Mouse (Mus musculus) heart, embryonic 15.5 days (tissue): ENCODE data around the gene Mocs1. TPM values are rescaled to one million over a fixed set of nuclear protein-coding genes. Genes with fewer than 3 reads are reported as not detected.

Experiments
- ATAC-seq: fragments of 200-750 bp; cut with Nextera tagmentation; replicated peaks from 2 replicates; pipeline ENCODE4 v1.8.0; 2017; ENCODE audit warnings: low read depth, moderate TSS enrichment; ENCODE audit not compliant: insufficient number of reproducible peaks, insufficient read depth, low FRiP score
- H3K27ac ChIP-seq: fragments of 300-500 bp; sonication (generic); 2 replicates; pipeline ENCODE4 v1.5.1; 2015; ENCODE audit warnings: mild to moderate bottlenecking, inconsistent platforms
- H3K27me3 ChIP-seq: fragments of 300-500 bp; sonication (generic); 2 replicates; pipeline ENCODE4 v1.6.1; 2015; ENCODE audit warnings: inconsistent platforms
- H3K36me3 ChIP-seq: fragments of 300-500 bp; sonication (generic); 2 replicates; pipeline ENCODE4 v1.6.1; 2015; ENCODE audit warnings: mild to moderate bottlenecking, inconsistent platforms
- H3K4me1 ChIP-seq: fragments of 300-500 bp; sonication (generic); replicated peaks from 2 replicates; pipeline ENCODE4 v1.6.1; 2015; ENCODE audit warnings: inconsistent platforms
- H3K4me2 ChIP-seq: fragments of 300-500 bp; sonication (generic); 2 replicates; pipeline ENCODE4 v1.6.1; 2015; ENCODE audit warnings: inconsistent platforms, mild to moderate bottlenecking, moderate library complexity
- H3K4me3 ChIP-seq: fragments of 300-500 bp; sonication (generic); 2 replicates; pipeline ENCODE4 v1.5.1; 2015; ENCODE audit warnings: mild to moderate bottlenecking, inconsistent platforms
- H3K9ac ChIP-seq: fragments of 300-500 bp; sonication (generic); 2 replicates; pipeline ENCODE4 v1.6.1; 2015; ENCODE audit warnings: mild to moderate bottlenecking, inconsistent platforms
- H3K9me3 ChIP-seq: fragments of 300-500 bp; sonication (generic); replicated peaks from 2 replicates; pipeline ENCODE4 v1.6.1; 2016; ENCODE audit warnings: inconsistent platforms
- WGBS: fragments of 180-500 bp; shearing (Covaris S2); methylation state at CpG from one replicate; pipeline ENCODE4 v1.1.7; 2015; ENCODE audit warnings: mixed read lengths; 5-methylcytosine and 5-hydroxymethylcytosine counted together
- polyA plus RNA-seq: library from polyadenylated mRNA; unstranded; fragments of >200 nt; fragmentation: Nextera tagmentation; extraction: Ambion mirVana; gene quantifications from 2 replicates; pipeline ENCODE4 v1.2.1, GENCODE M21; 2015

Mocs1 gene
- polyA plus RNA-seq, 1 experiment from 2014 or later, result 4.3 TPM

DNA sequence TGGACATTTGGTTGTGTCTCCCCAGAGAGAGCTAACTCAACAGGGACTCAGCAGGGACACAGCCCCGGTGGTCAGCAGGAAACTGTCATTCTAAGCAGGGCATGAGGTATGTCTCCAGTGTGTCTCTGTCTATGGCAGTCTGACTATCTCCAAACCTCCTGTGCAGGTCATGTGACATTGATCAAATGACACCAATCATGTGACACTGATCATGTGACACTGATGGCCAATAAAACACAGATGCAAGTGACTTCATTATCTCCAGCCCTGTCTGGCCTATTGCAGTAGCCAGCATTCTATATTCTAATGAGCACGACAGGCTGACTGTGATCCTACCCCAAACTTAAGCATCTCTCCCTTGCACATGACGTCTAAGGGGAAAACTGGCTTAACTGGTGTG lies 11.9 kb upstream of the Mocs1 start:
- Histone ChIP-seq H3K4me3 (no peak overlapping the region), H3K27ac (no peak overlapping the region), H3K27me3 (no peaks in the 10 kb centered on the region), H3K36me3 (no peaks in the 10 kb centered on the region), H3K4me1 (no peaks in the 10 kb centered on the region), H3K9ac (no peak overlapping the region), H3K4me2 (no peak overlapping the region), H3K9me3 (no peaks in the 10 kb centered on the region)
- no peak for ATAC-seq
- WGBS, result 71% methylated on average over 3 of the region's 3 CpGs

DNA sequence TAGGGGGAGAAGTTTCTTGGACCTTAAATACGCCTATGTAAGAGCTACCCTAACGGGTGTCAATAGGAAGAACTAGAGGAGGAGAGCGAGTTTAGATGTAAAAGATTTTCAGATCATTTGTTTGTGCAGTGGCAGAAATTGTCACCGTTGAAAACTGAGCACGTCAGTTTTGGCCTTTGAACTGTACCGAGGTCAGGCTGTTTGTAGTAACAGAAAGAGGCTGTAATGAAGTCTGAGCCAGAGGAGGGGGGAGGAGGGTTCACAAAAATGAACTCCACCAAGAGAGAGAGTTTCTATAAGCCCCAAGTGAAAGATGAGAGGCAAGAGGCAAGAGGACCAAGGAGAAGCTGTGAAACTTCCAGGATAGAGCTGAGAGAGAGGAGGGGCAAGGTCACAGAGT lies 8.3 kb upstream of the Mocs1 start:
- no peak overlapping the region for H3K4me2 ChIP-seq
- no peaks in the 10 kb centered on the region for H3K4me1 ChIP-seq
- no peaks in the 10 kb centered on the region for H3K9me3 ChIP-seq
- no peaks in the 10 kb centered on the region for H3K36me3 ChIP-seq
- WGBS, result 72% methylated on average over 6 of the region's 6 CpGs
- H3K9ac ChIP-seq, result no peak overlapping the region
- H3K27ac ChIP-seq, result no peak overlapping the region
- no peak for ATAC-seq
- H3K4me3 ChIP-seq, result no peak overlapping the region
- no peaks in the 10 kb centered on the region for H3K27me3 ChIP-seq

DNA sequence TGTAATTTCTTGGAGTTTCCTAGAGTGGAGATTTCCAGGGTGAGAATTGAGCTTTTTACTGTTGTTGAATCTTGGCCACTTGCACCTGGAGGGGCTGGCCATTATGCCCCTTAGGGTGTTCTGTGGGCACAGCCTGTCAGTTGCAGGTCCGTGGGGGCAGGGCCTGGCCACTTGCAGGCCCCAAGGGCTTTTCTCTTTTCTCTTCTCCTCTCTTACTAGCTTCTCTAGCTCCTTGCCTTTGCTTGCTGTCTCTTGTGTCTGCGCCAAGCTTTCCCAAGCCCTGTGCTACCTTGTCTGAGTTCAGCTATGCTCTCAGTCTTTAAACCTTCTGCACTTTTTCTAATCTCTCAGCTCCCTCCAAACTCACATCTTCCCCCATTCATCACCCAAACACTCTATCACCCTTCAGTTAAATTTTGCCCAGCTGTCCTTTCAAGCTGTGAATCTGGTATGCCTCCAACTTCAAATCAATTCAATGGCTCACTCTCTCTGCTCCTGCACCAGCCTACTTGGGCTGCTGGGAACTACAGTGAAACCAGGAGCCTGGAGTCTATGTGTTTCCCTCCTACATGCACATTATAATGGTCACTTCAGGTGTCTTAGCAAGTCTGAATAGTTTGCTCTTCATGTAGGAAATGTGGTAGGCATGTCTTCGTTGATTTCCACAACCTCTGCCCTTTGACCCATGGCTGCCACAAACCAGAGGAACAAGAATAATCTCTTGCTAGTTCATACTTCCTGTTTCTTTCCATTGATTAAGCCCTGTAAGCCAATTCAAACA lies 5.7 kb upstream of the Mocs1 start:
- Histone ChIP-seq H3K4me1 (no peaks in the 10 kb centered on the region), H3K4me3 (no peak overlapping the region), H3K36me3 (no peaks in the 10 kb centered on the region), H3K27ac (no peak overlapping the region), H3K9ac (no peak overlapping the region), H3K9me3 (no peaks in the 10 kb centered on the region), H3K4me2 (no peak overlapping the region), H3K27me3 (no peaks in the 10 kb centered on the region)
- no peak for ATAC-seq
- WGBS, result 61% methylated on average over 3 of the region's 3 CpGs

- H3K4me1 ChIP-seq, result no peaks in the 10 kb centered on the region
- H3K27me3 ChIP-seq, result no peaks in the 10 kb centered on the region
- H3K4me3 ChIP-seq, result no peak overlapping the region
- H3K27ac ChIP-seq, result no peak overlapping the region
- H3K9ac ChIP-seq, result no peak overlapping the region
- no peak for ATAC-seq
- no peak overlapping the region for H3K4me2 ChIP-seq
- no peaks in the 10 kb centered on the region for H3K36me3 ChIP-seq
- H3K9me3 ChIP-seq, result no peaks in the 10 kb centered on the region
- WGBS, result 78% methylated on average over 2 of the region's 2 CpGs
Observed at GRCm38 (mm10) chr17:49423067-49423325, 5.2 kb upstream of the Mocs1 start.

DNA sequence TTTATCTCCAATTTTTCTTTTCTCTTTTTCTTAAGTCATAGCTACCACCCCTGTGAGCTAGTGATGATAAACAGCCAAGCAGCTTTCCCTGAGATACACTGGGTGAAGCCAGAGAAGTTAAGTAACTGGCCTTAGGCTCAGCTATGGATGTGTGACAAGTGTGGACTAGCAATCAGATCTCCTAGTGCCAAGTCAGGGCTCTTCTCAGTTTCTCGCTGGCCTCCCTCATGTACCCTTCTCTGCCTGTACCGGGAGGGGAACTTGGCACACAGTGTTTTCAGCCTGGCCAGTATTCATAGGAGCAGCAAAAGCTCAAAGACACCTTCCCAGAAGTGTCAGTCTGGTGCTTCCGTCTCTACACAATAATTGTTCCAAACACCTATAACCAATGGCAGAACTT lies 4.3 kb upstream of the Mocs1 start:
- Histone ChIP-seq H3K4me1 (peaks cover 4% of the 10 kb centered on the region), H3K4me3 (no peak overlapping the region), H3K27me3 (no peaks in the 10 kb centered on the region), H3K27ac (no peak overlapping the region), H3K9me3 (no peaks in the 10 kb centered on the region), H3K36me3 (no peaks in the 10 kb centered on the region), H3K4me2 (no peak overlapping the region), H3K9ac (no peak overlapping the region)
- no peak for ATAC-seq
- 79% methylated on average over 3 of the region's 3 CpGs for WGBS

DNA sequence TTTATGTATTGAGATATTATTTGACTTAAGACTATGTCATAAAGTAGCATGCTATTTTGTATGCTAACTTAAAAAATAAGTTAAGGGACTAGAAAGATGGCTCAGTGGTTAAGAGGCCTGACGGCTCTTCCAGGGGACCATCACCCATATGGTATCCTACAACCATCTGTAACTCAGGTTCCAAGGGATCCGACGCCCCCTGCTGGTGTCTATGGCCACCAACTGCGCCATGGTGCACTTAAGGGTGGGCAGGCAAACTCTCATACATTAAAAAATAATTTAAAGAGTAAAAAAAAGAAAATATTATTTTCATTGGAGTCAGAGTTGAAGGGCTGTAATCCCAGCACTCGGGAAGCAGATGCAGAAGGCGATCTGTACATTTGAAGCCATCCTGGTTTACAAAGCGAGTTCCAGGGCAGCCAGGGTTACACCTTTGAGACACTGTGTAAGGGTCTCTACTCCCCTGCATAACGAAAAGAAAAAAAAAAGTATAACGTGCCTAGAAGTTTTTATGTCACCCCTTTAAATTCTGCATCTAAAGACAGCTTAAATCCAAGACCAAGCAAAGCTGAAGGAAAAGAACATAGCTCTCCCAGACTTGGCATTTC lies 427 bp upstream of the Mocs1 start:
- WGBS, result 21% methylated on average over 9 of the region's 9 CpGs
- peak overlapping the region; percentile 86 for H3K4me2 ChIP-seq
- H3K9ac ChIP-seq, result 0 out of 2 replicates have a peak overlapping the region, but pooled peaks have one; percentile 1
- peak overlapping the region; percentile 84 for H3K4me3 ChIP-seq
- H3K27ac ChIP-seq, result no peak overlapping the region
- H3K36me3 ChIP-seq, result no peaks in the 10 kb centered on the region
- no peak for ATAC-seq
- no peaks in the 10 kb centered on the region for H3K27me3 ChIP-seq
- peaks cover 29% of the 10 kb centered on the region for H3K4me1 ChIP-seq
- no peaks in the 10 kb centered on the region for H3K9me3 ChIP-seq

DNA sequence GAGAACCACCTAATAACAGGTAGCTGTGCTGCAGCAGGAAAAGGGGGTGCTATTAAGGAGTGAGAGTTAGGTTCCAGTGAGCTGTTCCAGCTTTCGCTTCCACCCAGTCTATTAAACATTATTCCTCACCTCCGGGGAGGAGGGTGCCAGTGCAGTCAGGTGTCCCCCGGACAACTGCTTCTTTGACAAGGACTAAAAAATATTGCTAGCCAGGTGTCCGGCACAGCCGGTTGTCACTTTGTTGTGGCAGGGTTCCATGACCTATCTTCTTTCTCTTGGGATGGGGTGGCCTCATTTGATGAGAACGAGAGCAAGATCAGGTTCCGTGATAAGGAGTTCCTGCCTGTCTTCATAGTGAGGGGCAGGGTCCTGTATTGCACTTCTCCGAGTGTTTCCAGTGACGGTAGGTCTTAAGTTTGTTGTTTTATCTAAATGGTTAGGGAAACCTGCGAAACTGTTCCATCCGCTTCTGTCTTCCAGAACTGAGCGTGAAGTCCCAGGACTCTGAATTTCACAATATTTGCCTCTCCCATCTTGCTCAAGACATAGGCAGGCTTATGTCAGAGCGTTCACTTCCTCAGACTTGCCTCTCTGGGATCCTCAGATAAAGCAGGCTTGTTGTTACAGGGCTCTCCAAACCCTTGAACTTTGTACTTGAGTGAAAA lies 721 bp downstream of the Mocs1 start:
- H3K27me3 ChIP-seq, result no peaks in the 10 kb centered on the region
- no peak for ATAC-seq
- peak overlapping the region; percentile 91 for H3K9ac ChIP-seq
- H3K4me2 ChIP-seq, result peak overlapping the region; percentile 86
- H3K9me3 ChIP-seq, result no peaks in the 10 kb centered on the region
- 0 out of 2 replicates have a peak, but pooled peaks cover 4% of the 10 kb centered on the region for H3K36me3 ChIP-seq
- peak overlapping the region; percentile 84 for H3K4me3 ChIP-seq
- WGBS, result 41% methylated on average over 13 of the region's 13 CpGs
- H3K27ac ChIP-seq, result peak overlapping the region; percentile 78
- H3K4me1 ChIP-seq, result peaks cover 33% of the 10 kb centered on the region

DNA sequence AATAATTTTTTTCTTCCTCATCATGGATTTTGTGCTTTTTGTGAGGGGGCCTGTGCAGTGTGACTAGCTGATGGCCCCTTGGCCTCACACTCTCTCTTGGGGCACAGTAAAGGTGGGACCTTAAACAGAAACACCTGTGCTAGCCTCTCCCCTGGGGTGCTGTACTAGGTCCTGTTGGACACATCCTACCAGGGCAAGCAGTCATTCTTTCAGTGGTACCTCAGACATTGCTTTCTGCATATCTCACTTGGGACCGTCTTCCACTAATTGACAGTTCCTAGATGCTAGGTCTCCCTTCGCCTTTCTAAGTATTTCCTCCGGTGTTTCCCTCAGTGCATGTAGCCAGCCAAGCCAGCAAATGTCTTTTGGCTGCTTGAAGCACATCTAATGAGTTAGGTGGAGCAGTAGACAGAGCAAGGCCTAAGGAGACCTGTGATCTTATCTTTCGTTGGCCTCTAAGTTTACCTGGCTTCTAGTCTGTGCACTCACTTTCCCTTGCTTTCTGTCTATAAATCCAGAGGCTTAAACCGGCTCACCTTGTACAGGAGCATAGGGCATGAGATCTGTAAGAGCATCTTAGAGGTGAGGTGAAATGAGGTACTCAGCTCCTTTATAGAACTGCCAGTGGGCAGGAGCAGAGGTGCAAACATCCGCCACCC lies 1.4 kb downstream of the Mocs1 start:
- Histone ChIP-seq H3K36me3 (peaks cover 9% of the 10 kb centered on the region), H3K9me3 (no peaks in the 10 kb centered on the region), H3K9ac (no peak overlapping the region; the same call in 1 of the 2 replicates), H3K27ac (no peak overlapping the region), H3K4me2 (peak overlapping the region; percentile 86), H3K4me1 (peaks cover 33% of the 10 kb centered on the region), H3K4me3 (peak overlapping the region; percentile 84), H3K27me3 (no peaks in the 10 kb centered on the region)
- 82% methylated on average over 6 of the region's 6 CpGs for WGBS
- no peak for ATAC-seq

DNA sequence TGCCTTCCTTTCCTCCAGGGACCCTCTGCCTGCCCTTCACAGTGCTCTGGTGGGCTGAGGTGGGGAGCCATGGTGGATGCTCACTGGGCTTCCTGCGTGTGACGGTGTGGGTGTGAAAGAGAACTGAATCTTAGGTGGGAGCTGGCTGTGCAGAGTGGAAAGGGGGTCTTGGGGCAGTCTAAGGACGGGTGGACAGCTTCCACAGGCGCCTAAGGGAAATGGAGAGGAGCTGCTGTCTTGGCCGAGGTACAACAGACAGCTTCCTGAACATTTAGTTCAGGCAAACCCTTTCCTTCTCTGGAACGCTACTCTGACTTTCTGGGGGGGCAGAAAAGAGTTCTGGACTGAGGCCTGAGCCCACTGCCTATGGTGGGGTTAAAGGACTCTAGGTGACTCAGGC lies 2.0 kb downstream of the Mocs1 start:
- WGBS, result 59% methylated on average over 6 of the region's 6 CpGs
- Histone ChIP-seq H3K36me3 (peaks cover 14% of the 10 kb centered on the region), H3K27ac (no peak overlapping the region), H3K4me3 (no peak overlapping the region), H3K4me1 (peaks cover 33% of the 10 kb centered on the region), H3K9ac (no peak overlapping the region), H3K27me3 (no peaks in the 10 kb centered on the region), H3K4me2 (peak overlapping the region; percentile 86; the same call in 1 of the 2 replicates), H3K9me3 (no peaks in the 10 kb centered on the region)
- ATAC-seq, result no peak

GRCm38 (mm10) chr17:49431176-49431575 lies 3.0 kb downstream of the Mocs1 start:
- Histone ChIP-seq H3K36me3 (peaks cover 23% of the 10 kb centered on the region), H3K27ac (no peak overlapping the region), H3K27me3 (no peaks in the 10 kb centered on the region), H3K4me3 (no peak overlapping the region), H3K9ac (no peak overlapping the region), H3K4me2 (no peak overlapping the region), H3K9me3 (no peaks in the 10 kb centered on the region), H3K4me1 (peaks cover 33% of the 10 kb centered on the region)
- 87% methylated on average over 6 of the region's 6 CpGs for WGBS
- ATAC-seq, result no peak

DNA sequence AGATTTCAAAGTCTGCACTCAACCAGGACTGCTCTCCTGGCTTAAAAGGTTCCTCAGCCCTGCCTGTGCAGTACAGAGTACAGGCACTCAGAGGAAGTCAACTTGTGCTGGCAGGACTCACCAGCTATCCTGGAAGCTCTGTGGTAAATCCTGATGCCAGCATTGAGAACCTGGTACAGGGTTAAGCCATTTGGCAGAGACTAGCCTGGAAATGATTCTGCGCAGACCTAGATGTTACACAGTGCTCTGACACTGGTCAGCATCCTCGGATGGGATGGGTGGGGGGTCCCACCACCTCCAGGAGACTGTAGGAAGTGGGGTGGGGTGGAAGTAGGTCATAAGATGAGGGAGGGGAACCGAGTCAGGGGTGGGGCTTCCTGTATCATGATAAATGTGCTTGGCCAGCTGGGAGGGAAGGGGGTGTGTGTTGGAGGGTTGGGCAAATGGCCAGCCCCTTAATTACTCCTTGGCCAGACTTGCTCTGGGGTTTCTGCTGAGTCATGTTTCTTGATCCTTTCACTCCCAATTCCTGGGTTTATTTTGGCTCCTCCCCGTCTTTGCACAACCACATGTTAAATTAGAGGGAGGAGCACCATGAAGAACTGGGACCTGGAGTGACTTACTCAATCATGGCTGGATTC lies 4.0 kb downstream of the Mocs1 start:
- Histone ChIP-seq H3K36me3 (peaks cover 27% of the 10 kb centered on the region), H3K27me3 (no peaks in the 10 kb centered on the region), H3K9me3 (no peaks in the 10 kb centered on the region), H3K27ac (peak overlapping the region; percentile 31), H3K4me3 (no peak overlapping the region), H3K4me1 (peaks cover 33% of the 10 kb centered on the region), H3K9ac (no peak overlapping the region), H3K4me2 (no peak overlapping the region)
- ATAC-seq, result no peak
- WGBS, result 60% methylated on average over 4 of the region's 4 CpGs
